Mouse (Mus musculus) embryonic facial prominence, embryonic 10.5 days (tissue): ENCODE results near the gene Kat5. TPM values are rescaled to one million over a fixed set of nuclear protein-coding genes. Genes with fewer than 3 reads are reported as not detected.

Source experiments
- DNase-seq: peaks from one replicate; pipeline ENCODE4 v3.0.0-alpha.2; 2017; ENCODE audit warnings: low spot score
- H3K27ac ChIP-seq: fragments of 300-500 bp; sonication (generic); replicated peaks from 2 replicates; pipeline ENCODE4 v1.5.1; 2016; ENCODE audit warnings: mild to moderate bottlenecking
- H3K27me3 ChIP-seq: fragments of 300-500 bp; sonication (generic); replicated peaks from 2 replicates; pipeline ENCODE4 v1.6.1; 2016; ENCODE audit warnings: low read depth, mild to moderate bottlenecking; ENCODE audit not compliant: poor library complexity, severe bottlenecking
- H3K36me3 ChIP-seq: fragments of 300-500 bp; sonication (generic); replicated peaks from 2 replicates; pipeline ENCODE4 v1.6.1; 2016; ENCODE audit warnings: mild to moderate bottlenecking, moderate library complexity
- H3K4me1 ChIP-seq: fragments of 300-500 bp; sonication (generic); 2 replicates; pipeline ENCODE4 v1.6.1; 2016
- H3K4me3 ChIP-seq: fragments of 300-500 bp; sonication (generic); 2 replicates; pipeline ENCODE4 v1.5.1; 2016; ENCODE audit warnings: mild to moderate bottlenecking, moderate library complexity
- H3K9me3 ChIP-seq: fragments of 300-500 bp; sonication (generic); 2 replicates; pipeline ENCODE4 v1.6.1; 2016; ENCODE audit warnings: mild to moderate bottlenecking
- WGBS: fragments of 180-500 bp; shearing (Covaris S2); methylation state at CpG from one replicate; pipeline ENCODE4 v1.1.7; 2016; 5-methylcytosine and 5-hydroxymethylcytosine counted together
- polyA plus RNA-seq: library from polyadenylated mRNA; unstranded; fragments of >200 nt; fragmentation: Nextera tagmentation; extraction: Ambion mirVana; gene quantifications from 2 replicates; pipeline ENCODE4 v1.2.1, GENCODE M21; 2016

Gene Kat5
- polyA plus RNA-seq, 1 experiment from 2014 or later: 59.7 TPM

- H3K4me1 ChIP-seq: peaks cover 32% of the 10 kb centered on the region
- DNase-seq: no peak
- H3K9me3 ChIP-seq: no peaks in the 10 kb centered on the region
- peaks cover 75% of the 10 kb centered on the region for H3K36me3 ChIP-seq
- no peaks in the 10 kb centered on the region for H3K27me3 ChIP-seq
- H3K27ac ChIP-seq: no peak overlapping the region
- H3K4me3 ChIP-seq: no peak overlapping the region
- 92% methylated on average over 17 of the region's 17 CpGs for WGBS
These were observed 31.0 kb upstream of the Kat5 start for GRCm38 (mm10) chr19:5641021-5641420.

DNA sequence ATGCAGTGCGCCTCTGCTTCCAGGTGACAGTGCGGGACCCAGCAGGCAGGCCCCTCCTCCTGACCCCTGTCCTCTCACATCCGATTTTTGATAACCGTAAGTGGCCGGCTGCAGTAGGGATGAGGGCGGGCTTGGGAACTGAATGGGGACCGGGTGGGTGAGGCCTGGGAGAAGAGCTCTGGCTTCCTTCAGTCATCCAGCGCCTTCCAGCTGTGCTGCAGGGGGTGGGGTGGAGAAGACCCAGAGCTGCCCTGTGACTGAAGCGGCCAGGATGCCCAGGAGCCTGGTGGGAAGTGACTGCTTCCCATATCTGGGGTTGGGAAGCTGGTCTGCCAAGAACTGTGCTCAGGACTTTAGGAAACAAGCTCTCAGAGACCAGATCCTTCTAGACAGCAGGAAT is 30.3 kb upstream of the Kat5 start:
- 74% methylated on average over 9 of the region's 9 CpGs for WGBS
- no peak for DNase-seq
- H3K9me3 ChIP-seq: no peaks in the 10 kb centered on the region
- no peak overlapping the region for H3K27ac ChIP-seq
- H3K27me3 ChIP-seq: no peaks in the 10 kb centered on the region
- H3K36me3 ChIP-seq: peaks cover 68% of the 10 kb centered on the region
- peaks cover 32% of the 10 kb centered on the region for H3K4me1 ChIP-seq
- H3K4me3 ChIP-seq: no peak overlapping the region

DNA sequence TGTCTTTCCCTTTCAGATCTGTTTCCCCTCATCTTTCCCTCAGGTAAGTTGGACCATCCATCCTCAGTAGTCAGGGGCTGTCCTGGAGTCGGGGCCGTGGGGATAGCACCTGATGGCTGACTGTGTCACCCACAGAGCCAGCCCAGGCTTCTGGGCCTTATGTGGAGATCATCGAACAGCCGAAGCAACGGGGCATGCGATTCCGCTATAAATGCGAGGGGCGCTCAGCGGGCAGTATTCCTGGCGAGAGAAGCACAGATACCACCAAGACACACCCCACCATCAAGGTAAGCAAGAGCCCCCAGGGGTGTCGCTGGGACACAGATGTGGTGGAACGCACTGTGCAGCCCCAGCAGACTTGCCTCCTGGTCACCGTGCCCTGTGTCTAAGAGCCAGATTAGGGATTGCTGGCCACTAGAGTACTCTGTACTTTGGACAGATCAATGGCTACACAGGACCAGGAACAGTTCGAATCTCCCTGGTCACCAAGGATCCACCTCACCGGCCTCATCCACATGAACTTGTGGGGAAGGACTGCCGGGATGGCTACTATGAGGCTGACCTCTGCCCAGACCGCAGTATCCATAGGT is 28.5 kb upstream of the Kat5 start:
- Histone ChIP-seq H3K36me3 (peaks cover 51% of the 10 kb centered on the region), H3K27ac (peak overlapping the region; percentile 96), H3K27me3 (no peaks in the 10 kb centered on the region), H3K4me3 (peak overlapping the region; percentile 75), H3K9me3 (no peaks in the 10 kb centered on the region), H3K4me1 (peaks cover 32% of the 10 kb centered on the region)
- no peak for DNase-seq
- 92% methylated on average over 18 of the region's 18 CpGs for WGBS

GRCm38 (mm10) chr19:5637069-5638047 is 27.3 kb upstream of the Kat5 start, which contains the start of gene Rela:
TSS of gene Rela (plus strand) at chr19:5637483.
- H3K9me3 ChIP-seq: no peaks in the 10 kb centered on the region
- peak within 1 kb of the TSS; percentile 96 for H3K27ac ChIP-seq
- peaks cover 40% of the 10 kb centered on the region for H3K36me3 ChIP-seq
- H3K4me1 ChIP-seq: peaks cover 32% of the 10 kb centered on the region
- H3K4me3 ChIP-seq: peak within 1 kb of the TSS; percentile 75
- peak; percentile 89 for DNase-seq
- H3K27me3 ChIP-seq: no peaks in the 10 kb centered on the region
- WGBS: under 1% methylated on average over 107 of the region's 109 CpGs

GRCm38 (mm10) chr19:5636571-5637041 is 26.6 kb upstream of the Kat5 start:
- DNase-seq: no peak
- peaks cover 33% of the 10 kb centered on the region for H3K36me3 ChIP-seq
- H3K27ac ChIP-seq: peak overlapping the region; percentile 96
- WGBS: 46% methylated on average over 12 of the region's 12 CpGs
- H3K4me1 ChIP-seq: peaks cover 32% of the 10 kb centered on the region
- no peaks in the 10 kb centered on the region for H3K27me3 ChIP-seq
- peak overlapping the region; percentile 75 for H3K4me3 ChIP-seq
- H3K9me3 ChIP-seq: no peaks in the 10 kb centered on the region

GRCm38 (mm10) chr19:5636036-5636570 is 26.1 kb upstream of the Kat5 start:
- no peak overlapping the region for H3K27ac ChIP-seq
- no peak for DNase-seq
- no peaks in the 10 kb centered on the region for H3K27me3 ChIP-seq
- no peaks in the 10 kb centered on the region for H3K9me3 ChIP-seq
- 83% methylated on average over 7 of the region's 7 CpGs for WGBS
- 0 out of 2 replicates have a peak overlapping the region, but pooled peaks have one; percentile 75 for H3K4me3 ChIP-seq
- peaks cover 28% of the 10 kb centered on the region for H3K36me3 ChIP-seq
- peaks cover 32% of the 10 kb centered on the region for H3K4me1 ChIP-seq

DNA sequence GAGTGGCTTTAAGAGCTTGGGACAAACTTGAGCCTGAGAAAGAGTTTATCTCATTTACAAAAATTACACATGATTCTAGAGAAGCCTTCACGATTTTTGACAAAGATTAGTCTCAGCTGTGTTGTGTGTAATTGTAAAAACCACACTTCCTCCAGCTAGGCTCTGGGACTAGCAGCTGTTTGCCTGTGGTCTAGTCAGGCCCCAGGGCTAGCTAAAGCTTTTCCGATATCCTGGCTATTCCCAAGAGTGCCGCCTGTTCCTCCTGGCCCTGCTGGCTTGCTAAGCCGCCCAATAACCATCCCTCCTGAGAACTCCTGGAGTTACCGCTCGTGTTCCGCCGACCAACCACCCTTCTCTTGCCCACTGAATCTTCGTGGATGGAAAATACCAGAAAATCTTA is 22.1 kb upstream of the Kat5 start:
- Histone ChIP-seq H3K4me3 (no peak overlapping the region), H3K27me3 (no peaks in the 10 kb centered on the region), H3K9me3 (no peaks in the 10 kb centered on the region), H3K4me1 (peaks cover 11% of the 10 kb centered on the region), H3K27ac (no peak overlapping the region), H3K36me3 (no peaks in the 10 kb centered on the region)
- no peak for DNase-seq
- WGBS: 73% methylated on average over 9 of the region's 9 CpGs

- H3K4me3 ChIP-seq: no peak overlapping the region
- H3K9me3 ChIP-seq: no peaks in the 10 kb centered on the region
- DNase-seq: no peak
- H3K27me3 ChIP-seq: no peaks in the 10 kb centered on the region
- H3K27ac ChIP-seq: no peak overlapping the region
- H3K4me1 ChIP-seq: no peaks in the 10 kb centered on the region
- H3K36me3 ChIP-seq: no peaks in the 10 kb centered on the region
These were observed 19.9 kb upstream of the Kat5 start for GRCm38 (mm10) chr19:5629907-5630306.

DNA sequence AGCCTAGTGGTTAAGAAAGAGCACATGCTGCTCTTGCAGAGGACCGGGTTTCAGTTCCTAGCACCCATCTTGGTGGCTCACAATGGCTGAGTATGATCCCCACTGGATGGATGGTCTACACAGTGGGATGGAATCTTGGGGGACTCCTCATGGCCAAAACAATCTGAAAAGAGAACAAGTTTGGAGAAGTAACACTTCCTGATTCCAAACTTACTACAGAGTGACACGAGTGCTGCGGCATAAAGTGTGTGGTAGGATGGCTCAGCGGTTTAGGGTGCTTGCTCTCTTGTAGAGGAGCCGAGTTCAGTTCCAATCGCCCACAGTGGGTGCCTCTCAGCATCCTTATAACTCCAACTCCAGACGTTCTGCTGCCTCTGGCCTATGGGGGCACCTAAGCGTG is 15.3 kb upstream of the Kat5 start:
- Histone ChIP-seq H3K36me3 (no peaks in the 10 kb centered on the region), H3K4me3 (no peak overlapping the region), H3K4me1 (no peaks in the 10 kb centered on the region), H3K9me3 (no peaks in the 10 kb centered on the region), H3K27me3 (no peaks in the 10 kb centered on the region), H3K27ac (no peak overlapping the region)
- no peak for DNase-seq
- WGBS: 84% methylated on average over 8 of the region's 8 CpGs

DNA sequence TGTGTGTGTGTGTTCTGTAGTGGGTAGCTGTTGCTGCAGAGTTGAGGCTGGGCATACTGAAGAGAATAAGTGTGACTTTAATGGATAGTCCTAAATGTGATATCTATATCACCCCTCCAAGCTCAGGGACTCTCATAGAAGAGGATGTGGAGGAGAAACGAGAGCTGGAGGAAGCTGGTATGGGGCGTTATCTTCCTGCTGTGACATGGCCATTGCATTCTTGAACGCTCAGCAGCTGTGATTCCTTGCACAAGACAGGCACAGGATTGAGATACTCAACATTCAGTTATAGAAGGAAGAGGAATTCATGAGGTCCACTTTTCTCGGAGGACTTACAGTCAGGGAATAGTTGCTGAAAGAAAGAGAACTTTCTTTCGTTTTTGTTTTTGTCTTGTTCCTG is 11.8 kb upstream of the Kat5 start:
- Histone ChIP-seq H3K9me3 (no peaks in the 10 kb centered on the region), H3K27ac (no peak overlapping the region), H3K36me3 (no peaks in the 10 kb centered on the region), H3K4me1 (no peaks in the 10 kb centered on the region), H3K27me3 (no peaks in the 10 kb centered on the region), H3K4me3 (no peak overlapping the region)
- 84% methylated on average over 5 of the region's 5 CpGs for WGBS
- no peak for DNase-seq

DNA sequence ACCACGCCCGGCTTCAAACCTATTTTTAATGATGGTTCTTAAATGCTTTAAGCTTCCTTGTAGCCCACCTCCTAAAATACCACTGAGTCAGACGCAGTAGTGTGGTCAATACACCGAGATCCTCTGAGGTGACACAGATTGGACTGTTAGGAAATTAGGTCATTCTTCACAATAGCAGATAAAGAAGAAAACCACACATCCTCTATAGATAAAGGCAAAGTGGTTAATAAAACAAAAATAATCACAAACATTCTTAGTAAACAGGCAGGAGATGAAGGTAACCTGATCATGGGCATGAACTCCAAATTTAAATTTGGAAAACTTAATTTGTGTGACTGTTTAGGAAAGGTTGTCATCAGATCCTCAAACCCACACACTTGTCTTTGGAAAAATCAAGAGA is 10.0 kb upstream of the Kat5 start:
- WGBS: 83% methylated on average over 4 of the region's 4 CpGs
- no peak for DNase-seq
- no peaks in the 10 kb centered on the region for H3K4me1 ChIP-seq
- no peaks in the 10 kb centered on the region for H3K36me3 ChIP-seq
- no peak overlapping the region for H3K27ac ChIP-seq
- H3K9me3 ChIP-seq: no peaks in the 10 kb centered on the region
- H3K4me3 ChIP-seq: no peak overlapping the region
- no peaks in the 10 kb centered on the region for H3K27me3 ChIP-seq

DNA sequence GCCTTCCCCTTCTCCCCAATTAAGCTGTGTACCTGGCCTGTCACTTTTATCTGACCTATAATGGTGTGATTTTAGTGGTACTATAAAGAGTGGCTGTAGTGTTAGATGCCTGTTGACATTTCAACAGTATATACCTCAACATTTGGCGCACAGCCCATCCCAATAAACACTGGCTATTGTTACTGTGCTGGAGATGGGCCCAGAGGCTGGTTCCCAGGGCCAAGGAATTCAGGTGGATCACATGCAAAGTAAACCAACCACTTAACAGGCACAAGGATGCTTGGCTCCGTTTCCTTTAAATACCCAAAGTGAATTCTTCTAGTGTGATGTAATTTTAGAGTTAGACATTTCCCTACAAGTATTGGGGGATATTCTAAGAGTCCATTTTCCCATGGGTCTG is 4.9 kb upstream of the Kat5 start:
- 81% methylated on average over 2 of the region's 2 CpGs for WGBS
- H3K36me3 ChIP-seq: no peaks in the 10 kb centered on the region
- no peak for DNase-seq
- no peaks in the 10 kb centered on the region for H3K27me3 ChIP-seq
- no peak overlapping the region for H3K27ac ChIP-seq
- no peaks in the 10 kb centered on the region for H3K9me3 ChIP-seq
- H3K4me1 ChIP-seq: peaks cover 11% of the 10 kb centered on the region
- H3K4me3 ChIP-seq: no peak overlapping the region
